Mouse (Mus musculus) olfactory bulb, adult 2 months (tissue): Measurements from ENCODE around the gene Bst2.
"Not testable (repeated sequence)": the region's sequence is repeated elsewhere in the genome, so short reads cannot be mapped to it uniquely, and the experiment has no call there.

Experiments used
- CTCF ChIP-seq: fragments of 200-500 bp; IDR thresholded peaks from 2 replicates; pipeline ENCODE4 v1.5.1; 2012; ENCODE audit warnings: low read depth, mild to moderate bottlenecking, low read length, moderate library complexity; ENCODE audit not compliant: insufficient read depth
- POLR2A ChIP-seq: fragments of 200-500 bp; IDR thresholded peaks from 2 replicates; pipeline ENCODE4 v1.6.1; 2012; ENCODE audit warnings: mild to moderate bottlenecking, low read depth, low read length, moderate library complexity; ENCODE audit not compliant: insufficient read depth

DNA sequence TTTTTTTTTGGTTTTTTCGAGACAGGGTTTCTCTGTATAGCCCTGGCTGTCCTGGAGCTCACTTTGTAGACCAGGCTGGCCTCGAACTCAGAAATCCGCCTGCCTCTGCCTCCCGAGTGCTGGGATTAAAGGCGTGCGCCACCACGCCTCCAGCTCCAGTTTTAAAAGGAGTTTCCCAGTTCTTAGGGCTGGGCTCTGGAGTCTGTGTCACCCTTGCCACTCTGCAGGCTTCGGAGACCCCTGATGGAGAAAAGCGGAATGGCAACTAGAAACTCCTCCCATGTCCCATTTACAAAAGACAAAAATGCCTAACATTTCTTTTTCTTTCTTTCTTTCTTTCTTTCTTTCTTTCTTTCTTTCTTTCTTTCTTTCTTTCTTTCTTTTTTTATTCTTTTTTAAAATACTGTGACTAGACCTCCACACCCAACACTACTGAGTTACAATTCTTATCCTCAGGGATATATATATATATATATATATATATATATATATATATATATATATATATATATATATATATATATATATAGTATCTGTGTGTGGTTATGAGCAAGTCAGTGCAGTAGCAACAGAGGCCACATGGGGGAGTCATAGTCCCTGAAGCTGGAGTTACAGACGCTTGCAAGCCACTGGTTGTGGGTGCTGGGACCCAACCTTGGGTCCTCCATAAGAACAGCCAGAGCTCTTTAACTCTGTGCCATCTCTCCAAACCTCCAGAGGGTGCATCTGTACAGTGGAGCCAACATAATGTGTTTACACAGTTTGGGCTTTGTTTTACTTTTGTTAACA, 18.0 kb downstream of the Bst2 start:
- TF ChIP-seq POLR2A = not testable (repeated sequence)
- 0 out of 2 replicates have a peak, but pooled peaks have one; percentile 23 for TF ChIP-seq CTCF
